Mouse (Mus musculus) bone marrow macrophage, adult 2 months (primary cell): ENCODE data around the gene Nat8f1. TPM values are rescaled to one million over a fixed set of nuclear protein-coding genes. Genes with fewer than 3 reads are reported as not detected.
"Not testable (repeated sequence)": the region's sequence is repeated elsewhere in the genome, so short reads cannot be mapped to it uniquely, and the experiment has no call there.

Source experiments
- H3K27ac ChIP-seq: 2 replicates; pipeline ENCODE4 v1.5.1; 2012; ENCODE audit warnings: low read depth, low read length; ENCODE audit not compliant: insufficient read depth
- H3K4me1 ChIP-seq: 2 replicates; pipeline ENCODE4 v1.6.1; 2012; ENCODE audit warnings: low read length; ENCODE audit not compliant: control insufficient read depth, insufficient read depth
- H3K4me3 ChIP-seq: 2 replicates; pipeline ENCODE4 v1.5.1; 2012; ENCODE audit warnings: mild to moderate bottlenecking, low read length, moderate library complexity; ENCODE audit not compliant: insufficient read depth
- CTCF ChIP-seq: IDR thresholded peaks from 2 replicates; pipeline ENCODE4 v1.5.1; 2012; ENCODE audit warnings: low read depth, mild to moderate bottlenecking, low read length, moderate library complexity
- POLR2A ChIP-seq: IDR thresholded peaks from 2 replicates; pipeline ENCODE4 v1.6.1; 2012; ENCODE audit warnings: mild to moderate bottlenecking, low read depth, low read length, borderline replicate concordance
- polyA plus RNA-seq: library from polyadenylated mRNA; stranded (reverse); fragments of >200 nt; gene quantifications from 2 replicates; pipeline ENCODE4 v1.2.4, GENCODE M21; 2012; ENCODE audit not compliant: missing spikeins, insufficient read depth, insufficient read length

Nat8f1 gene
- polyA plus RNA-seq, 1 experiment, result 3.9 TPM

DNA sequence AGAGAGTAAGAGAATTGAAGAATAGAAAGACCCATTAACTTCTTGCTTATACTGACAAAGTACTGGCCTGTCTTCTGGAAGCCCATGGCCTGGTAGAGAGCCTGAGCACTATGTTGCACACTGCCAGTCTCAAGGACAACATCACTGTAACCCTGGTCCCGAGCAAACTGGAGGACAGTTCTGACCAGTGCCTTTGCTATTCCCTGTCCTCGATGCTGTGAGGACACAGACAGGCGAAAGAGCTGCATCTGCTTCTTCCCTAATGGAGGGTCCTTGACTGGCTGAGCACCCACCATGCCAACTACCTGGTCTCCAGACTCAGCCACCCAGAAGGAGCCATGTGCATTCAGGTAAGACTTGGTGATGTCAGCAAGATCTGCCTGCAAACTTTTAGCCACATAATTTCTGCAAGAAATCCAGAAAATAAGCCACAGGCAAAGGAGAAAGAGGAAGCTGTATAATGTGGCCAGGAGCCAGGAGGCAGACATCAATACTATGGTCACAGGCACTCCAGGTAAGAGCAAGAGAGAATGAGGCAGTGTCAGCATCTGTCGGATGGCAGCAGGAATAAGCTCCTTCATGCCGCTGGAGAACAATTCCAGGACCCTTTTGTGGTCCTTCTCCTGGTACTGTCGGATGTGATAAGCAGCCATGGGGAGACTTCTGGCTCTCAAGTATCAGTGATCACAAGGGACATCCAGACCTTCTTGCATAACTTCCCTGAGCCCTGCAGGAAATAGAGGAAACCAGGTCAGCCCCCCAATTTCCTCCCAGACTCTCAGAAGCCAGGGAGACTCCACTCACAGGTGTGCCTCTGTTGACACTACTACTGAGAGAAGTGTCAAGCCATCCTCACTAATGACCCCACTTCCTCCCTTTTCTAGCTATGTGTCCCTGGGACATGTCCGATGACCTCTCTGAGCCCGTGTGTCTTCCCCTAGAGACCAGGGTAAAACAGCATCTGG lies 47.5 kb downstream of the Nat8f1 start:
- no peak for TF ChIP-seq POLR2A
- TF ChIP-seq CTCF, result no peak
- Histone ChIP-seq H3K4me3 (no peak overlapping the region), H3K27ac (no peak overlapping the region), H3K4me1 (no peaks in the 10 kb centered on the region)

GRCm38 (mm10) chr6:85866995-85867394 lies 48.5 kb downstream of the Nat8f1 start:
- not testable (repeated sequence) for H3K4me3 ChIP-seq, H3K27ac ChIP-seq, H3K4me1 ChIP-seq

DNA sequence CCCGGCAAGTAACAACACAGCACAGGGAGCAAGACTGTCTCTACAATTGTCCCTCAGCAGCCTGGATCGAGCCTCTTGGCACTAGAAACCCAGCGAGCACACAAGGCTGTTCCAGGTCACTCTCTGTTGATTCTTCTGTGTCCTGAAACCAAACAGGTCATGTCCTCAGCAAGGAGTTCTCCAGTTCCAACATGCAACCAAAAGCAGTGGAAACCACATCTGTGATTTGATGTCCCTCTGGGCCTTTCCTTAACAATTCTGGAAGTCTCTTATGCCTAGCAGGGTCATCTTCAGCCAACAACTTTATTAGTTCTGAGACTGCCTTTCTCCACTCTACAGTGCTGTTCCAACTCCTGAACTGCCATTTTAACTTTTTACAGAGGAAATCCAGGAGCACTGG lies 49.3 kb downstream of the Nat8f1 start:
- H3K27ac ChIP-seq, H3K4me3 ChIP-seq, H3K4me1 ChIP-seq: not testable (repeated sequence)

DNA sequence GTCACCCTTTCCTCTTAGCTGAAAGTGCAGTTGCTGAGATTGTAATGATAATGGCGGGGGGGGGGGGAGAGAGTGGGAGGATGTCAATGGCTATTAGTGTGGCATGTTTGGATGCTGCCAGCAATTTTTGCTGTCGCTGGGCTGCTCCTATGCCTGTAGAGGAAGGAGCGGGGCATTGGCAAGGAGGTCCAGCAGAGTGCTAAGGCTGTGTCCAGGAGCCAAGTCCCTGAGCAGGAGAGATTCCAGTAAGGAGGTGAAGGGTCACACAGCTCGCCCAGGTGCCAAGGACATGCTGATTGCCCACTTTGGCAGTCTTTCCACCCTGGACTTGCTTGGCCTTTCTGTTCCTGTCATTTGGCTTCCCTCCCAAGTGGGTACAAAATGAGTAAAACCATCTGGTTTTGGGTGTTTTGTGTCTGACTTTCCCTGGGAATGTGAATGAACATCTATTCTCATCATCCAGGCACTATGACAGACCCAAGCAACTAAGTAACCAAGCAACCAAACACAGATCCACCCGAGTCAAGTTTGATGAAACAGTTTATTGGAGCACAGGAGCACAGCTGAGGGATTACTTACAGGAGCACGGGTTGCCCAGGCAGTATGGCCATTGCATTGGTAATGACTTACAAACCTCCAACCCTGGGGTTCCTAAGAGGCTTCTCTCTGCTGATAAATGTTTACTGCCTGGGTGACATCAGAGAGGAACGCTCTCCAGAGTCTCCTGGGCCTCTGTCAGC lies 50.4 kb downstream of the Nat8f1 start:
- not testable (repeated sequence) for H3K4me3 ChIP-seq, H3K27ac ChIP-seq, H3K4me1 ChIP-seq

GRCm38 (mm10) chr6:85863840-85864239 lies 51.6 kb downstream of the Nat8f1 start:
- Histone ChIP-seq H3K4me3 (no peak overlapping the region), H3K27ac (no peak overlapping the region), H3K4me1 (peaks cover 7% of the 10 kb centered on the region)
- TF ChIP-seq CTCF (no peak), POLR2A (no peak)

DNA sequence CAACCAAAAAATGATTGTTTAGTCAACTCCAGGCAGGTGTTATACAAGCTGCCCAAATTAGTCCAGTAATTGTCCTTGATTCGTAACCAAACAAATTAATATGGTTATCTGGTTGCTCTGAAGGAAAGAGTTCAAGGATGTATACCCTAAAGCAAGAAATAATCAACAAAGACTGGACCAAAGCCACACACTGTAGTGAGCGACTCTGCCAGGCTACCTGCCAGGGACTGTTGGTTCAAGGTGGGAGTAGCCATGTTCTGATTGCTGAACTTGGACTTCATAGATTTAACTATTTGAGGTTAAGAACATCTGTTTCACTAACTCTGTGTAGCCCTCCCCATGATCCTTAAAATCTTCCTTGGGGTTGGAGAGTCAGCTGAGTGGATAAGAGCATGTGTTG lies 52.4 kb downstream of the Nat8f1 start:
- Histone ChIP-seq H3K27ac (no peak overlapping the region), H3K4me1 (peaks cover 7% of the 10 kb centered on the region), H3K4me3 (no peak overlapping the region)
- no peak for TF ChIP-seq CTCF
- TF ChIP-seq POLR2A, result no peak

- H3K4me1 ChIP-seq, result peaks cover 7% of the 10 kb centered on the region
- H3K27ac ChIP-seq, result no peak overlapping the region
- TF ChIP-seq POLR2A, result no peak
- no peak for TF ChIP-seq CTCF
- no peak overlapping the region for H3K4me3 ChIP-seq
These were observed 52.9 kb downstream of the Nat8f1 start for GRCm38 (mm10) chr6:85862565-85862964.

- Histone ChIP-seq H3K27ac (no peak overlapping the region), H3K4me3 (no peak overlapping the region), H3K4me1 (peaks cover 7% of the 10 kb centered on the region)
- TF ChIP-seq POLR2A, result no peak
These were observed 54.2 kb downstream of the Nat8f1 start for GRCm38 (mm10) chr6:85861247-85861646.

Other genes starting within 250 kb of the Nat8f1 start
- gene Nat8f7, start 202.5 kb downstream of the Nat8f1 start, polyA plus RNA-seq, result not detected in 2 replicates
- gene Nat8f3, start 149.9 kb downstream of the Nat8f1 start, polyA plus RNA-seq, result not detected in 2 replicates
- not detected in 2 replicates for gene Nat8f6, start 94.7 kb downstream of the Nat8f1 start, polyA plus RNA-seq
- gene Nat8f5, start 94.7 kb downstream of the Nat8f1 start, polyA plus RNA-seq, result not detected in 2 replicates
- gene Nat8, start 83.6 kb downstream of the Nat8f1 start, polyA plus RNA-seq, result not detected in 2 replicates
- gene Nat8f2, start 46.5 kb downstream of the Nat8f1 start, polyA plus RNA-seq, result not detected in 2 replicates
- gene Nat8f4, start 10.8 kb downstream of the Nat8f1 start, polyA plus RNA-seq, result 0.86 and 0.87 TPM in 2 replicates
- 21.2 and 25.9 TPM in 2 replicates for gene Tprkb, start 3.8 kb downstream of the Nat8f1 start, polyA plus RNA-seq
- gene Dusp11, start 46.0 kb upstream of the Nat8f1 start, polyA plus RNA-seq, result 105 and 108 TPM in 2 replicates
- gene Figla, start 100.5 kb upstream of the Nat8f1 start, polyA plus RNA-seq, result not detected in 2 replicates
- gene Add2, start 113.0 kb upstream of the Nat8f1 start, polyA plus RNA-seq, result not detected in 2 replicates